Mouse (Mus musculus): ENCODE measurements around the gene Plpp4.

The Plpp4 gene

DNA sequence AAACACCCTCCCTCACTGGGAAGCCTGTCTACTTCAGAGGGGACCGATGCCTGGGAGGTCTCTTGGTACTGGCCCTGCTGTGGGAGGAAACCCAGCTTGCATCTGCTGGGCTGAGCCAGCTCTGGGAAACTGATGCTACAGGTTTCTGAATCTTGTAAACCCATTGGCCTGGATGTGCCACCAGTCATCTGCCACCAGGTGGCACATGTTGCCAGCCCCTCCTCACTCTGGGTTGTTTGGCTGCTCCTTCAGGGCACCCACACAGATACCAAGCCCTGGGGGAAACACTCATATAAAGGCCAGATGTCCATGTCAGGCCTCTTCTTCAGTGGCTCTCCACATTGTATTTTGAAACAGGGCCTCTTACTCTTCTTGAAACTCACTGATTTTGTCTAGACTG lies 36.4 kb downstream of the Plpp4 start:
- DNase-seq (ENCODE audit: extremely low read depth, insufficient read length, low spot score) = no peak

DNA sequence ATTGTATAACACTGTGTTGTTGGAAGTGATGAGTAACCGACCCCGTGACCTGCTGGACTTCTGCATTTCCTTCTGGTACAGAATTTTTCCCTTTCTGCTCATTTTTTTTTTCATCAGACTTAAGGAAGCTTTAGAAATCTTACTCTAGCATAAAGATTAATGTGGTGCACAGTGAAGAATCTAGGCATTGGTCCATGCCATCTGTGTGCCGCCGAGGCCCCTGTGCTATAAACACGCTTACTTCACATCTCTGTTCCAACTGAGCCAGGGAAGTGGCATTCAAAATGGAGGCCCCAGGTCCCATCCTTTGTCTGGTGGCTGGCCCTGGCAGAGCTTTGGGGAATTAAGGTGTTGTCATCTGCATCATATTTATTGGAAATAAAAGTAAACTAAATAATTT lies 44.8 kb downstream of the Plpp4 start:
- DNase-seq (ENCODE audit: extremely low read depth, insufficient read length, low spot score) = no peak

- DNase-seq (ENCODE audit: extremely low read depth, insufficient read length, low spot score) = no peak
Observed at GRCm38 (mm10) chr7:129303356-129303755, 46.5 kb downstream of the Plpp4 start.

- DNase-seq (ENCODE audit: extremely low read depth, insufficient read length, low spot score) = no peak
Observed at GRCm38 (mm10) chr7:129307042-129307825, 50.4 kb downstream of the Plpp4 start.

DNA sequence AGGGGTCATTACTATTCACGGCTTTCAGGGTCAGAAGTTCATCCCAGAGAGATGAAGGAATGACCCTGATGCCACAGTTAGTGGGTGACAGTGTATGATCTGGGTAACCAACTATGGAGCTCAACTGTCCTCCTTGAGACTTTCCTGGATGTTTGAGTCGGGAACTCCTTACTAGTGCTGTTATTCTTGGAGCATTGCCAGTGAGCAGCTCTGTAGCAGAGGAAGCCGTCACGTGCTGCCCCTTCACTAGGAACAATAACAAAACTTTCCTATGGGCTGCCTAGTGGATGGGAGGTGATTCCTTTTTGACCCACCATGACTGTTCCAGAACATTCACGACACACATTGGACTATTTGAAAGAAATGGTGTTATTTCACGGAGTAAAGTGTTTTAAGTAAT lies 51.8 kb downstream of the Plpp4 start:
- no peak for DNase-seq (ENCODE audit: extremely low read depth, insufficient read length, low spot score)

- DNase-seq (ENCODE audit: extremely low read depth, insufficient read length, low spot score) = no peak
Observed at GRCm38 (mm10) chr7:129312521-129312920, 55.7 kb downstream of the Plpp4 start.

DNA sequence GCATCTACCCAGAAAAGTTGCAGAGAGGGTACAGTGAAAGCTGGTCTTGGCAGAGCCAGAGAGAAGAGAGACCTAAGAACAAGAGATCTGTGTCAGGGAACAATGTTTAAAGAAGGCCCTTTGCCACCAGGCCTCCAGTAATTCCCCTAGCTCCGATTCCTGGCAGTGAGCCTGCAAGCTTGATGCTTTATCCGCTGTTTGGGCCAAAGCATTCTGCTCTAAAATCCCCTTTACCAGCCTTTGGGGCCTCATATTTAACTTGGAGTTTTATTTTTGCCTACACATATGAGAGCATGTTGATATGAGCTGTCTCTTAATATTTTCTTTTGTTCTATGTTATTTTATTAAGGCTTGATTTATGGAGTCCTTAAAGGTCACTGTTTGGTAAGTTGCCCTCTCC lies 57.1 kb downstream of the Plpp4 start:
- no peak for DNase-seq (ENCODE audit: extremely low read depth, insufficient read length, low spot score)

DNA sequence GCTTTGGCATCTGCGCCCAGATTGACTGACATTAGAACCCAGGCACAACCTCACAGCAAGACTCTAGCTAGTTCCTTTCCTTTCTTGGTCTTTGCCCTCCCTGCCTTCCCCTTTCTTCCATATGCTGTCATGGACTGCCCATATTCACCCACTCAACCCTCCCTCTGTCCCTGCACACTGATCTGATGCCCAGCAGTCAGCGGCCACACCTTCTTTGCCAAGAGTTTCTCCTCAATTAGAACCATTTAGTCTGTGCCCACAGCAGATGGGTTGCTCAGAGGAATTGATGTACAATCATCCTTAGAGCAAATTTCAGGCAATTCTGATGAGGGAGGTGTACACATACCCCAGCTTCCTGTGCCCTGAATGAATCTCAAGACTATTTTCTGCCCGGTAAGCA lies 83.3 kb downstream of the Plpp4 start:
- no peak for DNase-seq (ENCODE audit: extremely low read depth, insufficient read length, low spot score)

DNA sequence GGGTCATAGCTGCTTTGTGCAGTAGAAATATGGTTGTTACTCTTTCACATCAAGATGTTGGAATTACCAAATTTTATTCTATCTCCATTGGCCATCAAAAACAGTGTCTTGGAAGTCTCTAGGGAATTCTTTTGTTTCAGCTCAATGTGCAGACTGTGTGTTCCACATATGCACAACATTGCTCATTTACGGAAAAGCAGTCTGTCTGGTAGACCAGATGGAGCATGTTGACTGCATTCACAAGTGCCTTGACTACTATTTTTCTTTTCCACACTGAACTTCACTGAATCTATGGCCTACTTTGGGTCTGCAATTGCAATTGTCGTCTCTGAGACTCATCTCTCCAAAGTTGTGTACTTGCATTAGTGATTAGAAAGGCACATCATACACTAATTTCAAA lies 98.7 kb downstream of the Plpp4 start:
- DNase-seq (ENCODE audit: extremely low read depth, insufficient read length, low spot score) = no peak

GRCm38 (mm10) chr7:129375306-129375705 lies 118.5 kb downstream of the Plpp4 start:
- no peak for DNase-seq (ENCODE audit: extremely low read depth, insufficient read length, low spot score)

DNA sequence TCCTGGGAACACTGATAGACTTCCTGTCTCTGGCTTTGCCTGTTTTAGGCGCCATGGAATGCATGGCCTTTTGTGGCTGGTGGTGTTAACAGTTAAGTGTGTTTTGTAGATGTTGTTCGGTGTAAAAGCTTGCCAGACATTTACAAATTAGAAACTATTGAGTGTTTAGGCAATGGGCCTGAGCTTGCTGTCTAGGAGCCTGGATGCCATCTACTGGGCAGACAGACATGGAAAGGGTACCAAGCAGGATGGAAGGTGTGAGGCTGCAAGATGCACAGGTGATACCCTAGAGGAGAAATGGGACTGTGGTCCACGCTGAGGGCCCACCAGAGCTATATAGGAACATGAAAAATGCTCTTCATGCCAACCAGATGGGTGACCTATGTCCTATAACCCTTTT lies 128.3 kb downstream of the Plpp4 start:
- DNase-seq (ENCODE audit: extremely low read depth, insufficient read length, low spot score) = no peak

GRCm38 (mm10) chr7:129392835-129393489 lies 136.1 kb downstream of the Plpp4 start:
- DNase-seq (ENCODE audit: extremely low read depth, insufficient read length, low spot score) = no peak

DNA sequence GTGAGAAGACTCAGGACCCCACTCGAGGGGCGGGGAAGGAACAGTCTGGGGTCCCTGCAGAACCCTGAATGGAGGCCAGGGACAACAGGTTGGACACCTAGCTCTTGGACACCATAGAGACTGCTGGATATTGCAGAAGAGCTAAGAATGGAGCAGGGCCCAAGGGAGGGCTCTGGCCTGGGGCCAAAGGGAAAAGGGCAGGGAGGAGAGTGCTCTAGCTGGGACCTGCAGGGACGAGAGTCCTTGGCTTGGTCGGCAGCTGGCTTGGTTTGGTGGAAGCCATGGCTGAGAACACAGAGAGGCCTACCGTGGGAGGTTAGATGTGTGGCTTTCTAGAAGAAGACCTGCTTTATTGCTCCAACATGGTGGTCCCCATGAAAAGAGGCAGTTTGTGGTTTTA lies 139.7 kb downstream of the Plpp4 start:
- DNase-seq (ENCODE audit: extremely low read depth, insufficient read length, low spot score) = no peak

DNA sequence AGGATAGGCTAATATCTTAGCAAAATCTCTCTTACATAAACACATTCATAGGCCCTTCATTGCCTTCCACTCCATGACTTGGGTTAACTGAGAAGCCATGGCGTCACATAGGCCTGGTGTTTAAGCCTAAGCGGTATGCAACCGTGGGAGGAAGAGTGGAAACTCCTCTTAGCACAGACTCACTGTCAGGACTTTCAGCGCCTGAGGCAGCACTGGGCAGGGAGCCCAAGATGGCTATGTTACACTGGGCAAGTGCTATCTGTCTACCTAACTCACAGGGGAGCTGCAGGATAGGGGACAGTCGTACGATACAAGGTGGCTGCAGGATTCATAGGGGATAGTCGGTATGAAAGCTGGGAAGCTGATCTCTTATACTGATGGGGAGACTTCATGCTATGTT lies 142.2 kb downstream of the Plpp4 start:
- no peak for DNase-seq (ENCODE audit: extremely low read depth, insufficient read length, low spot score)

- no peak for DNase-seq (ENCODE audit: extremely low read depth, insufficient read length, low spot score)
Observed at GRCm38 (mm10) chr7:129402695-129403364, 146.0 kb downstream of the Plpp4 start.

DNA sequence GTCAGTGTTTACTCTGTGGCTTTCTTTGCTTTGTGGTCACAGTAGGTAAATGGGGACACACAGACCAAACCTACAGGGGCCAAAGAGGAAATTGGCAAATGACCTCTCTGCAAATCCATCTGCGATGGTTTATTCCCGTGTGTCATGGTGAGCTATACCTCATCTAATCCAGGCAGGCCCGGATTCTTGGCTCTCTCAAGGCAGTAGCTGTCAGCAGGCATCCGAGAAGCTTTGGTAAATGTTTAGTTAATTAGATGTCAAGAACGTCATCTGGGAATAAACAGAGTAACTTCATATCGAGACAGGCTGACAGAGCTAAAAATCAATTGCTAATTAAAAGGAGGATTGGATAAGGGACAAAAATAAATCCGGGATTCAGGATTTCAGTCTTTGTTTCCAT lies 149.2 kb downstream of the Plpp4 start:
- DNase-seq (ENCODE audit: extremely low read depth, insufficient read length, low spot score) = no peak

GRCm38 (mm10) chr7:129412695-129413094 lies 155.9 kb downstream of the Plpp4 start:
- DNase-seq (ENCODE audit: extremely low read depth, insufficient read length, low spot score) = no peak

DNA sequence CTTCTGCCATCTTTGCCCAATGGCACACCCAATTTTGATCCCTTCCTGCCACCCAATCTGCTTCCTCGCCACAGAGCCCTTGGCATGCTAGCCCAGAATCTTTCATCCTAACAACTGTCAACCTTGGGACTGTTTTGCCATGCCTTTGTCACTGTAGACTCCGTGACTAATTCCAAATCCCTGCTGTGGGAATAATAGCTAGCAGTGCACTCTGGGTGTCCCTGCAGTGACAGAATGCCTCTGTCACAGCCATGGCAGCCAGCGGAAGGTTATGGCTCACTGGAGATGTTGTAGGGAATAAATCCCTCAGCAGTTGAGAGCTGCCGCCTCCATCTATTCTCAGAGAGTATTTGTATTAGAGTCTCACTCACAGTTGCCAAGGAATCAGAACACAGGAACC lies 158.3 kb downstream of the Plpp4 start:
- no peak for DNase-seq (ENCODE audit: extremely low read depth, insufficient read length, low spot score)

DNA sequence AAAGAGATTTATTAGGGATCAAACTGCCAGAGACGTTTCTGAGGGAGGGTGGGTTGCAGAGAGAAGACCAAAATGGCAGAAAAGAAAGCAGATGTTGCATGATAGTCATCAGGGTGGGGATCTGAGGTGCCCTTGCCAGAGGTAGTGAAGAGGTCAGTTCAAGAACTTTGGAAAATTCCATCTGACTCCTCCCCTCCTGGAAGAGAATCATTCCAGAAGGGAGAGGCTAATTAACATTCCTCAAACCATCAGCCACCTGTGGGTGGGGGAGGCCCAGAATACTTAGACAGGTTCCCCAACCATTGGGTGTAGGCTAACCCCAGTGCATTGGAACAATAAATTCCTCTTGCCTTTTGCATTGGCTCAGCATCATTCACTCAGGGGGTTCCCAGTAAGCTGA lies 164.3 kb downstream of the Plpp4 start:
- DNase-seq (ENCODE audit: extremely low read depth, insufficient read length, low spot score) = no peak

GRCm38 (mm10) chr7:129425554-129425953 lies 168.7 kb downstream of the Plpp4 start:
- DNase-seq (ENCODE audit: extremely low read depth, insufficient read length, low spot score) = no peak

GRCm38 (mm10) chr7:129428794-129429193 lies 172.0 kb downstream of the Plpp4 start:
- no peak for DNase-seq (ENCODE audit: extremely low read depth, insufficient read length, low spot score)

- no peak for DNase-seq (ENCODE audit: extremely low read depth, insufficient read length, low spot score)
Observed at GRCm38 (mm10) chr7:129429903-129430302, 173.1 kb downstream of the Plpp4 start.
